Mouse (Mus musculus): ENCODE results near the gene Gon7. TPM values are rescaled to one million over a fixed set of nuclear protein-coding genes. Genes with fewer than 3 reads are reported as not detected.
A peak's percentile ranks its signal among the peaks of the same experiment; 100 is the strongest.

Gon7 gene
- total RNA-seq, 2 experiments from 2014 or later, result 15.8 to 18.1 TPM

GRCm38 (mm10) chr12:102763696-102764095, 6.1 kb upstream of the Gon7 start:
- intact Hi-C loops (cut with DNase I), result no loop called here
- H3K27ac ChIP-seq, result no peak overlapping the region
- TF ChIP-seq CTCF (IDR thresholded peaks at IDR 0.05), result no peak
- DNase-seq (ENCODE audit: extremely low spot score in 1 of 2, low spot score in 2 of 2), result no peak
- H3K4me3 ChIP-seq, result no peak overlapping the region

GRCm38 (mm10) chr12:102761668-102762067, 4.1 kb upstream of the Gon7 start:
- no peak for TF ChIP-seq CTCF (IDR thresholded peaks at IDR 0.05)
- intact Hi-C loops (cut with DNase I), result no loop called here
- Histone ChIP-seq H3K4me3 (no peak overlapping the region), H3K27ac (no peak overlapping the region)
- DNase-seq (ENCODE audit: extremely low spot score in 1 of 2, low spot score in 2 of 2), result no peak

GRCm38 (mm10) chr12:102758936-102759335, 1.3 kb upstream of the Gon7 start:
- TF ChIP-seq CTCF (IDR thresholded peaks at IDR 0.05), result no peak
- peak overlapping the region; percentile 94 for H3K4me3 ChIP-seq
- intact Hi-C loops (cut with DNase I), result loop anchor here (10.0 kb wide), 1 partner anchor 306 kb away; no protein-coding TSS in a partner anchor
- DNase-seq (ENCODE audit: extremely low spot score in 1 of 2, low spot score in 2 of 2), result no peak
- peak overlapping the region; percentile 41; the same call in 1 of the 2 replicates for H3K27ac ChIP-seq

GRCm38 (mm10) chr12:102758403-102758756, 777 bp upstream of the Gon7 start, which contains the start of gene Gm20604:
Gene Gm20604, minus strand, starts transcription at chr12:102758672.
- peak in 1 of 2 experiments; percentile 25 for DNase-seq (ENCODE audit: extremely low spot score in 1 of 2, low spot score in 2 of 2)
- intact Hi-C loops (cut with DNase I), result loop anchor here (10.0 kb wide), 1 partner anchor 306 kb away; no protein-coding TSS in a partner anchor
- Histone ChIP-seq H3K4me3 (peak within 1 kb of the TSS; percentile 94), H3K27ac (peak within 1 kb of the TSS; percentile 87)
- TF ChIP-seq CTCF (IDR thresholded peaks at IDR 0.05), result no peak

- Histone ChIP-seq H3K4me3 (peak overlapping the region; percentile 94), H3K27ac (peak overlapping the region; percentile 72)
- DNase-seq (ENCODE audit: extremely low spot score in 1 of 2, low spot score in 2 of 2), result no peak
- intact Hi-C loops (cut with DNase I), result loop anchor here (10.0 kb wide), 1 partner anchor 308 kb away; no protein-coding TSS in a partner anchor
- TF ChIP-seq CTCF (IDR thresholded peaks at IDR 0.05), result no peak
Measured at GRCm38 (mm10) chr12:102757055-102757688, 431 bp downstream of the Gon7 start.

- TF ChIP-seq CTCF (IDR thresholded peaks at IDR 0.05), result peak; percentile 41
- H3K27ac ChIP-seq, result no peak overlapping the region
- no peak for DNase-seq (ENCODE audit: extremely low spot score in 1 of 2, low spot score in 2 of 2)
- intact Hi-C loops (cut with DNase I), result loop anchor here (10.0 kb wide), 1 partner anchor 308 kb away; no protein-coding TSS in a partner anchor
- no peak overlapping the region; the same call in 1 of the 2 replicates for H3K4me3 ChIP-seq
Measured at GRCm38 (mm10) chr12:102756304-102756703, 1.3 kb downstream of the Gon7 start.

GRCm38 (mm10) chr12:102748256-102748655, 9.3 kb downstream of the Gon7 start:
- intact Hi-C loops (cut with DNase I), result no loop called here
- no peak for TF ChIP-seq CTCF (IDR thresholded peaks at IDR 0.05)
- Histone ChIP-seq H3K27ac (no peak overlapping the region), H3K4me3 (no peak overlapping the region)
- no peak for DNase-seq (ENCODE audit: extremely low spot score in 1 of 2, low spot score in 2 of 2)

GRCm38 (mm10) chr12:102744839-102745238, 12.8 kb downstream of the Gon7 start:
- intact Hi-C loops (cut with DNase I), result no loop called here
- H3K4me3 ChIP-seq, result peak overlapping the region; percentile 62
- no peak; the same call in 1 of the 2 replicates for TF ChIP-seq CTCF (IDR thresholded peaks at IDR 0.05)

GRCm38 (mm10) chr12:102743589-102744574, 13.7 kb downstream of the Gon7 start, which contains the start of the genes Moap1 and Tmem251:
Gene Moap1, minus strand, starts transcription at chr12:102743661.
Gene Tmem251, plus strand, starts transcription at chr12:102743762.
- peak; percentile 89 to 90 for DNase-seq (ENCODE audit: extremely low spot score in 1 of 2, low spot score in 2 of 2)
- intact Hi-C loops (cut with DNase I), result no loop called here
- H3K4me3 ChIP-seq, result peak within 1 kb of the TSS; percentile 62
- H3K27ac ChIP-seq, result peak within 1 kb of the TSS; percentile 88
- TF ChIP-seq CTCF (IDR thresholded peaks at IDR 0.05), result peak; percentile 16; the same call in 1 of the 2 replicates

More at GRCm38 (mm10) chr12:102744839-102745238, 12.8 kb downstream of the Gon7 start:
- no peak overlapping the region for H3K27ac ChIP-seq
- DNase-seq (ENCODE audit: extremely low spot score in 1 of 2, low spot score in 2 of 2), result no peak

- Histone ChIP-seq H3K4me3 (peak overlapping the region; percentile 62), H3K27ac (peak overlapping the region; percentile 88)
- intact Hi-C loops (cut with DNase I), result no loop called here
- no peak for DNase-seq (ENCODE audit: extremely low spot score in 1 of 2, low spot score in 2 of 2)
- no peak for TF ChIP-seq CTCF (IDR thresholded peaks at IDR 0.05)
Measured at GRCm38 (mm10) chr12:102743036-102743588, 14.5 kb downstream of the Gon7 start.

- TF ChIP-seq CTCF (IDR thresholded peaks at IDR 0.05), result no peak
- intact Hi-C loops (cut with DNase I), result no loop called here
- no peak for DNase-seq (ENCODE audit: extremely low spot score in 1 of 2, low spot score in 2 of 2)
- Histone ChIP-seq H3K27ac (no peak overlapping the region; the same call in 1 of the 2 replicates), H3K4me3 (peak overlapping the region; percentile 62)
Measured at GRCm38 (mm10) chr12:102742056-102742455, 15.5 kb downstream of the Gon7 start.

Measured in left cerebral cortex, adult 2 months (tissue).